Mouse (Mus musculus) cortical plate, adult 2 months (tissue): ENCODE measurements around the gene Amdhd2.

Experiments used
- CTCF ChIP-seq: fragments of 200-500 bp; IDR thresholded peaks from 2 replicates; pipeline ENCODE4 v1.5.1; 2011; ENCODE audit warnings: mild to moderate bottlenecking, control low read depth, low read length; ENCODE audit not compliant: insufficient read depth; ENCODE audit errors: extremely low read depth
- POLR2A ChIP-seq: fragments of 200-500 bp; IDR thresholded peaks from 2 replicates; pipeline ENCODE4 v1.6.1; 2011; ENCODE audit warnings: mild to moderate bottlenecking, low read length, control low read depth; ENCODE audit not compliant: insufficient read depth; ENCODE audit errors: extremely low read depth

GRCm38 (mm10) chr17:24154463-24154862 is 9.1 kb downstream of the Amdhd2 start:
- TF ChIP-seq POLR2A (no peak), CTCF (no peak)
